Mouse (Mus musculus) megakaryocyte, embryonic 14.5 days (primary cell): ENCODE data around the gene H2al1g. TPM values are rescaled to one million over a fixed set of nuclear protein-coding genes. Genes with fewer than 3 reads are reported as not detected.
"Not testable (repeated sequence)": the region's sequence is repeated elsewhere in the genome, so short reads cannot be mapped to it uniquely, and the experiment has no call there.

Experiments used
- H3K27me3 ChIP-seq: replicated peaks from 2 replicates; pipeline ENCODE3; 2012; ENCODE audit warnings: inconsistent platforms
- H3K36me3 ChIP-seq: replicated peaks from 2 replicates; pipeline ENCODE3; 2012; ENCODE audit warnings: low read length, inconsistent platforms, mixed read lengths
- H3K4me1 ChIP-seq: 2 replicates; pipeline ENCODE4 v1.6.1; 2012; ENCODE audit warnings: inconsistent platforms
- H3K4me3 ChIP-seq: replicated peaks from 2 replicates; pipeline ENCODE3; 2012; ENCODE audit warnings: moderate library complexity, mild to moderate bottlenecking, inconsistent platforms
- H3K9me3 ChIP-seq: 2 replicates; pipeline ENCODE4 v1.6.1; 2012; ENCODE audit warnings: inconsistent platforms
- FLI1 ChIP-seq: IDR thresholded peaks from 2 replicates; pipeline ENCODE4 v1.6.1; 2012; ENCODE audit warnings: low read length, inconsistent platforms, mixed read lengths
- GATA1 ChIP-seq: IDR thresholded peaks from 3 replicates; pipeline ENCODE4 v1.6.1; 2012; ENCODE audit warnings: mixed read lengths, low read length, inconsistent platforms, borderline replicate concordance
- polyA plus RNA-seq: library from polyadenylated mRNA; stranded (reverse); fragments of >175 nt; gene quantifications from 2 replicates; pipeline ENCODE4 v1.2.3, GENCODE M21; 2012; ENCODE audit warnings: low replicate concordance; ENCODE audit not compliant: insufficient read depth

H2al1g gene
- not detected in 2 replicates for polyA plus RNA-seq

DNA sequence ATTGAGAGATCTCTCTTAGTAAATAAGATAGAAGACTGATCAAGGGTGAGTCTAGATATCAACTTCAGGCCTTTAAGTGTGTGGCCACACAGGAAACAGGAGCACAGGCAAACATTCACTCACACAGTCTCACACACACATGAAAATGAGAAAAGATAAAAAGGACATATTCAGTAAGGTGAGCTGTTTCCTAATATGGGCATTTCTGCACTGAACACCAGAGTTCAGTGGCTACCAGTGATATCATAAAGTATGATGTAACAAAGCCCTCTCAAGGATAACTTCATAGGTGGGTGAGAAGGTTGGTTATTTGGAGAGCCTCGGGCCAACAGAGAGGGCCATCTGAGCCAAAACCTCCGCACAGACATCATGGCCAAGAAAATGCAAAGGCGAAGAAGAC, at the start of gene H2al1g:
Gene H2al1g (plus strand): TSS at position 301 of the 400 bp plus-strand sequence.
- H3K9me3 ChIP-seq, H3K4me1 ChIP-seq, H3K36me3 ChIP-seq, H3K27me3 ChIP-seq, H3K4me3 ChIP-seq: not testable (repeated sequence)

DNA sequence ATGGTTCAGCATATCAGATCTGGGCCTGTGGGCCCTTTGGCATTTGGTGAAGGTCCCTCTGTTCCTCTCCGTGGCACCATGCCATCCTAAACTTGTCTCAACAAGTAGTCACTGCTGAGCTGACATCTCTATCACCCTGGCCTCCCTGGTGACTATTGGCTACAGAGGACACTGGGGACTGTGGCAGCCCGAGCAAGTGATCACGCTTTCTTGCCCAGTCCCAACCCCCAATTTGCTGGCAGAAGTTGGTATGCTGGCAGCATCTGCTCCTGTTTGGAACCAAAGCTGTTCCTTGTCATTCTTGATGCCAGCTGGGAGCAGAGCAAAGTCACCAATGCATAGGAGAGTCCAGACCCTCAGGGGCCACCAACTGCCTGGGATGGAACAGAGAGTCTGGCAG, 49.0 kb upstream of the H2al1g start:
- H3K36me3 ChIP-seq = no peaks in the 10 kb centered on the region
- peaks cover 42% of the 10 kb centered on the region for H3K27me3 ChIP-seq
- H3K4me3 ChIP-seq = no peak overlapping the region
- TF ChIP-seq GATA1 (no peak), FLI1 (no peak)
- H3K4me1 ChIP-seq = no peaks in the 10 kb centered on the region
- H3K9me3 ChIP-seq = no peaks in the 10 kb centered on the region

DNA sequence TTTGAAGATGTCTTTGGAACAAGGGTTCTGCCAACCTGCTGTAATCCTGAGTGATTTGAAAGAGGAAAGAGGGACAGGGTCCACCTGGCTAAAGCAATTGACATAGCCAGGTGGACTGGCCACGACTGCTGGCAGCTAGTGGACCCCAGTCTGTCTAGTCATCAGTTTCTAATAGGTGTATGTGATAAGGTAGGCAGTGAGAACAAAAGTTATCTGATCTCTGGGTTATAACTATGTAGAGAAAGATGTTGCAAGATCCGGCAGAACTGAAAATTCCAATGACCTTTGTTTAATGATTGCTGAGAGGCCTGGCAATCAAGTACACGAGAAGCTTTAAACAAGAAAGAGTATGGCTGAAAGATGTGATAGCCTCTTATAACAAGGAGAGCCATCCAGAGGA, 44.9 kb upstream of the H2al1g start:
- Histone ChIP-seq H3K9me3 (no peaks in the 10 kb centered on the region), H3K27me3 (peaks cover 36% of the 10 kb centered on the region), H3K4me1 (no peaks in the 10 kb centered on the region), H3K36me3 (no peaks in the 10 kb centered on the region), H3K4me3 (no peak overlapping the region)
- TF ChIP-seq FLI1 (no peak), GATA1 (no peak)

DNA sequence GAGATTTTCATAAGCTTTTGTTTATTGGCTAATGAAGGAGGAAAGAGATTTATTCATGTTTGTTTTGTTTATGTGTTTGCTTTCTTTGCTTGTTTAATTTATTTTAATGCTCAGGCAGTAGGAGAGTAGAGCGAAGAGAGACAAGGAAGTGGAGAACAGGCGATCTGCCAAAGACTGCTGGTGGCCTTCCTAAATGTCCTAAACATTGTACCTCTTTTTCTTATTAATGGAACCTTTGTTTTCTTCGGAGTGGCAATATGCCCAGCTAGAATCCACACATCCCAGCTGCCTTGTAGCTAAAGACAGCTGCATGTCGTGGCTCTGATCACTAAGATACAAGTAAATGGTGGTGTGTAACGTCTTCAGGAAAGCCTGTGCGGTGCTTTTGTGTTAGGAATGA, 41.0 kb upstream of the H2al1g start:
- no peaks in the 10 kb centered on the region for H3K9me3 ChIP-seq
- no peak overlapping the region for H3K4me3 ChIP-seq
- no peaks in the 10 kb centered on the region for H3K4me1 ChIP-seq
- TF ChIP-seq GATA1 (no peak), FLI1 (no peak)
- H3K36me3 ChIP-seq = no peaks in the 10 kb centered on the region
- peaks cover 19% of the 10 kb centered on the region for H3K27me3 ChIP-seq

DNA sequence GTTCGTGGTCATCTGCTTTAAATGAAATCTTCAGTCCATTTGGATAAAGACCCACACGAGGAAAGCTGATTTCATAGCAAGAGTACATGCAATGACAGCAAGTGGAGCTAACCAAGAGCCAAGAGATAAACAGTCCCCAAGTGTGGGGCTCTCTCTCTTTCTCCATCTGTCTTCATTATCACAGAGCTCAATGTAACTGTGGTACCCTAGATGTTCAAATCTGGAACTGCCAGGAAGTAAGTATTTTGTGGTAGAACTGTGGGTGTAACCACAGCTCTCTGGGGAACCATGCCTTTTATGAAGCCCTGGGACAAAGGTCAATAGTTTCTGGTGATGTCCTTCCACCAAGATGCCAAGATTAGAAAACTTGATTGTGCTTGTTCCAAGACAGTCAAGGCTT, 37.3 kb upstream of the H2al1g start:
- no peak overlapping the region for H3K4me3 ChIP-seq
- H3K27me3 ChIP-seq = peaks cover 16% of the 10 kb centered on the region
- no peaks in the 10 kb centered on the region for H3K36me3 ChIP-seq
- H3K9me3 ChIP-seq = peaks cover 20% of the 10 kb centered on the region
- H3K4me1 ChIP-seq = no peaks in the 10 kb centered on the region
- TF ChIP-seq FLI1 (no peak), GATA1 (no peak)

DNA sequence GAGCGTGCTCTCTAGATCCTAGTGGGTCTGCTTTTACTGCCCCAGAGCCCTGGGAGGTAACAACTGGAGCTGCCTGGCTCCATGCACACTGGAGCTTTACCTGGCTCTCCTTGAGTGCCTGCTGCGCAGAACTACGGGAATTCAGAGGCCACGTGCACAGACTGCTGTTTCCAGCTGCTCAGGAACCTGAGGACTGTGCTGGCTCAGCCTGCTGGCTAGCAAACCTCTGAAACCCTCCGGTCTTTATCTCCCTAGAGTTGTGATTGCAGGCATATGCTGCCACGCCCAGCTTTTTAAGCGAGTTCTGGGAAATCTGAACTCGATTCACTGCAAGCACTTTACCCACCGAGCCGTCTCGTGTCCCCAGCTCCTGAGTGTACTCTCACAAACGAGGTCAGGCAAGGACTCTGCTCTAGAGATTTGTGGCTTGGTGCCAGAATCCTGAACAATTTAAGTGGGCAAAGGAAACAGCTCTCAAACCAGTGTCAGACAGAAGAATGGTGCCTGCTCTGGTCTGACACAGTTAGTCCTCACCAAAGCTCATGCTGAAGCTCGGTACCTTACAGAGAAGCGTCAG, 29.7 kb upstream of the H2al1g start:
- Histone ChIP-seq H3K27me3 (peaks cover 32% of the 10 kb centered on the region), H3K9me3 (peaks cover 36% of the 10 kb centered on the region), H3K4me1 (no peaks in the 10 kb centered on the region), H3K36me3 (no peaks in the 10 kb centered on the region), H3K4me3 (no peak overlapping the region)
- TF ChIP-seq GATA1 (no peak), FLI1 (no peak)

DNA sequence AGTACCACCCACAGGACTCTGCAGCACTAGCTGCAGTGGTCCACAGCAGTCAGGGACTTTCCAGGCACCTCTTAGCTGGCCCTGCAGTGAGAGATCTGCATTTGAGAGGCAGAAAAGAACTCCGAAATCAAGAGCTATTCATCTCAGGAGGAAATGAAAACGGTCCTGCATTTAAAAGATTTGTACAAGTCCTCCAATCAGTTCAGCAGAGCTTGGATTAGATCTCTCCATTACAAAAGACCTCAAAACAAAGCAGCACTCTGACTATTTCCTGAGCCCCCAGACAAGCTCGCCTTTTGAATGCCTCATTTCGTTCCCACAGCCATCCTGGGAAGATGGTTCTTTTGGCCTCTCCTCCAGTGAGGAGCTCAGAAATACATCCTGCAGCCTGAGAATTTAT, 28.8 kb upstream of the H2al1g start:
- Histone ChIP-seq H3K36me3 (no peaks in the 10 kb centered on the region), H3K4me1 (no peaks in the 10 kb centered on the region), H3K9me3 (peaks cover 29% of the 10 kb centered on the region), H3K27me3 (peaks cover 36% of the 10 kb centered on the region), H3K4me3 (no peak overlapping the region)
- TF ChIP-seq GATA1 = no peak
- TF ChIP-seq FLI1 = no peak

DNA sequence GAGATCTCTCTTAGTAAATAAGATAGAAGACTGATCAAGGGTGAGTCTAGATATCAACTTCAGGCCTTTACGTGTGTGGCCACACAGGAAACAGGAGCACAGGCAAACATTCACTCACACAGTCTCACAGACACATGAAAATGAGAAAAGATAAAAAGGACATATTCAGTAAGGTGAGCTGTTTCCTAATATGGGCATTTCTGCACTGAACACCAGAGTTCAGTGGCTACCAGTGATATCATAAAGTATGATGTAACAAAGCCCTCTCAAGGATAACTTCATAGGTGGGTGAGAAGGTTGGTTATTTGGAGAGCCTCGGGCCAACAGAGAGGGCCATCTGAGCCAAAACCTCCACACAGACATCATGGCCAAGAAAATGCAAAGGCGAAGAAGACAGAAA, 19.1 kb upstream of the H2al1g start, which contains the start of gene H2al1a:
Gene H2al1a (plus strand): TSS at position 301 of the 400 bp plus-strand sequence.
- not testable (repeated sequence) for H3K27me3 ChIP-seq

DNA sequence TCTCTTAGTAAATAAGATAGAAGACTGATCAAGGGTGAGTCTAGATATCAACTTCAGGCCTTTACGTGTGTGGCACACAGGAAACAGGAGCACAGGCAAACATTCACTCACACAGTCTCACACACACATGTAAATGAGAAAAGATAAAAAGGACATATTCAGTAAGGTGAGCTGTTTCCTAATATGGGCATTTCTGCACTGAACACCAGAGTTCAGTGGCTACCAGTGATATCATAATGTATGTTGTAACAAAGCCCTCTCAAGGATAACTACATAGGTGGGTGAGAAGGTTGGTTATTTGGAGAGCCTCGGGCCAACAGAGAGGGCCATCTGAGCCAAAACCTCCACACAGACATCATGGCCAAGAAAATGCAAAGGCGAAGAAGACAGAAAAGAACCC, 15.9 kb upstream of the H2al1g start, which contains the start of gene H2al1b:
Gene H2al1b (plus strand): TSS at position 301 of the 400 bp plus-strand sequence.
- not testable (repeated sequence) for H3K4me3 ChIP-seq, H3K36me3 ChIP-seq, H3K27me3 ChIP-seq, H3K9me3 ChIP-seq, H3K4me1 ChIP-seq

More for the DNA sequence above, 19.1 kb upstream of the H2al1g start, which contains the start of gene H2al1a:
- H3K9me3 ChIP-seq, H3K4me3 ChIP-seq, H3K4me1 ChIP-seq, H3K36me3 ChIP-seq: not testable (repeated sequence)

DNA sequence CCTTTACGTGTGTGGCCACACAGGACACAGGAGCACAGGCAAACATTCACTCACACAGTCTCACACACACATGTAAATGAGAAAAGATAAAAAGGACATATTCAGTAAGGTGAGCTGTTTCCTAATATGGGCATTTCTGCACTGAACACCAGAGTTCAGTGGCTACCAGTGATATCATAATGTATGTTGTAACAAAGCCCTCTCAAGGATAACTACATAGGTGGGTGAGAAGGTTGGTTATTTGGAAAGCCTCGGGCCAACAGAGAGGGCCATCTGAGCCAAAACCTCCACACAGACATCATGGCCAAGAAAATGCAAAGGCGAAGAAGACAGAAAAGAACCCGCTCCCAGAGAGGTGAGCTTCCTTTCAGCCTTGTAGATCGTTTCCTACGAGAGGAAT, 12.7 kb upstream of the H2al1g start, which contains the start of gene H2al1c:
Gene H2al1c (plus strand): TSS at position 301 of the 400 bp plus-strand sequence.
- H3K9me3 ChIP-seq, H3K27me3 ChIP-seq, H3K4me3 ChIP-seq, H3K4me1 ChIP-seq, H3K36me3 ChIP-seq: not testable (repeated sequence)

DNA sequence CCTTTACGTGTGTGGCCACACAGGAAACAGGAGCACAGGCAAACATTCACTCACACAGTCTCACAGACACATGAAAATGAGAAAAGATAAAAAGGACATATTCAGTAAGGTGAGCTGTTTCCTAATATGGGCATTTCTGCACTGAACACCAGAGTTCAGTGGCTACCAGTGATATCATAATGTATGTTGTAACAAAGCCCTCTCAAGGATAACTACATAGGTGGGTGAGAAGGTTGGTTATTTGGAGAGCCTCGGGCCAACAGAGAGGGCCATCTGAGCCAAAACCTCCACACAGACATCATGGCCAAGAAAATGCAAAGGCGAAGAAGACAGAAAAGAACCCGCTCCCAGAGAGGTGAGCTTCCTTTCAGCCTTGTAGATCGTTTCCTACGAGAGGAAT, 9.5 kb upstream of the H2al1g start, which contains the start of gene H2al1d:
Gene H2al1d (plus strand): TSS at position 301 of the 400 bp plus-strand sequence.
- not testable (repeated sequence) for H3K36me3 ChIP-seq, H3K27me3 ChIP-seq, H3K4me1 ChIP-seq, H3K4me3 ChIP-seq, H3K9me3 ChIP-seq

DNA sequence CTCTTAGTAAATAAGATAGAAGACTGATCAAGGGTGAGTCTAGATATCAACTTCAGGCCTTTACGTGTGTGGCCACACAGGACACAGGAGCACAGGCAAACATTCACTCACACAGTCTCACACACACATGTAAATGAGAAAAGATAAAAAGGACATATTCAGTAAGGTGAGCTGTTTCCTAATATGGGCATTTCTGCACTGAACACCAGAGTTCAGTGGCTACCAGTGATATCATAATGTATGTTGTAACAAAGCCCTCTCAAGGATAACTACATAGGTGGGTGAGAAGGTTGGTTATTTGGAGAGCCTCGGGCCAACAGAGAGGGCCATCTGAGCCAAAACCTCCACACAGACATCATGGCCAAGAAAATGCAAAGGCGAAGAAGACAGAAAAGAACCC, 6.4 kb upstream of the H2al1g start, which contains the start of gene H2al1e:
Gene H2al1e (plus strand): TSS at position 301 of the 400 bp plus-strand sequence.
- not testable (repeated sequence) for H3K4me1 ChIP-seq, H3K4me3 ChIP-seq, H3K9me3 ChIP-seq, H3K27me3 ChIP-seq, H3K36me3 ChIP-seq

DNA sequence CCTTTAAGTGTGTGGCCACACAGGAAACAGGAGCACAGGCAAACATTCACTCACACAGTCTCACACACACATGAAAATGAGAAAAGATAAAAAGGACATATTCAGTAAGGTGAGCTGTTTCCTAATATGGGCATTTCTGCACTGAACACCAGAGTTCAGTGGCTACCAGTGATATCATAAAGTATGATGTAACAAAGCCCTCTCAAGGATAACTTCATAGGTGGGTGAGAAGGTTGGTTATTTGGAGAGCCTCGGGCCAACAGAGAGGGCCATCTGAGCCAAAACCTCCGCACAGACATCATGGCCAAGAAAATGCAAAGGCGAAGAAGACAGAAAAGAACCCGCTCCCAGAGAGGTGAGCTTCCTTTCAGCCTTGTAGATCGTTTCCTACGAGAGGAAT, 3.2 kb upstream of the H2al1g start, which contains the start of gene H2al1f:
Gene H2al1f (plus strand): TSS at position 301 of the 400 bp plus-strand sequence.
- H3K4me1 ChIP-seq, H3K4me3 ChIP-seq, H3K27me3 ChIP-seq, H3K9me3 ChIP-seq, H3K36me3 ChIP-seq: not testable (repeated sequence)

DNA sequence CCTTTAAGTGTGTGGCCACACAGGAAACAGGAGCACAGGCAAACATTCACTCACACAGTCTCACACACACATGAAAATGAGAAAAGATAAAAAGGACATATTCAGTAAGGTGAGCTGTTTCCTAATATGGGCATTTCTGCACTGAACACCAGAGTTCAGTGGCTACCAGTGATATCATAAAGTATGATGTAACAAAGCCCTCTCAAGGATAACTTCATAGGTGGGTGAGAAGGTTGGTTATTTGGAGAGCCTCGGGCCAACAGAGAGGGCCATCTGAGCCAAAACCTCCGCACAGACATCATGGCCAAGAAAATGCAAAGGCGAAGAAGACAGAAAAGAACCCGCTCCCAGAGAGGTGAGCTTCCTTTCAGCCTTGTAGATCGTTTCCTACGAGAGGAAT, 3.1 kb downstream of the H2al1g start, which contains the start of gene H2al1h:
Gene H2al1h (plus strand): TSS at position 301 of the 400 bp plus-strand sequence.
- H3K9me3 ChIP-seq, H3K36me3 ChIP-seq, H3K4me1 ChIP-seq, H3K4me3 ChIP-seq, H3K27me3 ChIP-seq: not testable (repeated sequence)

DNA sequence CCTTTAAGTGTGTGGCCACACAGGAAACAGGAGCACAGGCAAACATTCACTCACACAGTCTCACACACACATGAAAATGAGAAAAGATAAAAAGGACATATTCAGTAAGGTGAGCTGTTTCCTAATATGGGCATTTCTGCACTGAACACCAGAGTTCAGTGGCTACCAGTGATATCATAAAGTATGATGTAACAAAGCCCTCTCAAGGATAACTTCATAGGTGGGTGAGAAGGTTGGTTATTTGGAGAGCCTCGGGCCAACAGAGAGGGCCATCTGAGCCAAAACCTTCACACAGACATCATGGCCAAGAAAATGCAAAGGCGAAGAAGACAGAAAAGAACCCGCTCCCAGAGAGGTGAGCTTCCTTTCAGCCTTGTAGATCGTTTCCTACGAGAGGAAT, 6.3 kb downstream of the H2al1g start, which contains the start of gene H2al1i:
Gene H2al1i (plus strand): TSS at position 301 of the 400 bp plus-strand sequence.
- H3K4me1 ChIP-seq, H3K9me3 ChIP-seq, H3K36me3 ChIP-seq, H3K4me3 ChIP-seq, H3K27me3 ChIP-seq: not testable (repeated sequence)
